ENCODE assay signal across 1 mouse cellular context in the genomic region with DNA sequence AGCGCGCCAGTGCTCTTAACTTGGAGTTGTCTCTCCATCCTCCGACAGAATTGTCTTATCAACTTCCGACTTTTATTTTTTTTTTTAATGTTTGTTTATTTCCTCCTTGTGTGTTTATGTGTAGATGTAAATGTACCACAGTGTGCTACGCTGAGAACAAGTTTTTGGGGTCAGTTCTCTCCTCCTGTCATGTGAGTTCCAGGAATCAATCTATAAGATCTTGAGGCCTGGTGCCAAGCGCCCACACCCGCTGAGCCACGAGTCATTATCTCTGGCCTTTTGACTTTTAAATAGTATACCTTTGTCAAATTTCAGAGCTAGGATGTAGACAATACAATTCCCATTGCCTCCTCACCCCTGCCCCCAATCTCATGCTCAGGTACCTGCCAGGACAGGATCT.
TF ChIP-seq lines count a peak whose summit lies in the region.

No protein-coding gene starts in this region.

TF ChIP-seq in MEL, 35 proteins besides CTCF, POLR2A, EP300 and RAD21 (continued from another document):
- TF ChIP-seq CHD1 (IDR thresholded peaks at IDR 0.05; ENCODE audit: low read depth, low read length): no peak
- no peak for TF ChIP-seq TBP (IDR thresholded peaks at IDR 0.05; ENCODE audit: low read depth, low read length)
- no peak for TF ChIP-seq JUND (IDR thresholded peaks at IDR 0.05; ENCODE audit: low read depth, low read length)
- peak; percentile 29; the same call in 1 of the 2 replicates for TF ChIP-seq USF1 (IDR thresholded peaks at IDR 0.05; ENCODE audit: low read depth, low read length)
- TF ChIP-seq CHD2 (IDR thresholded peaks at IDR 0.05; ENCODE audit: low read length): no peak
- TF ChIP-seq MYB (IDR thresholded peaks at IDR 0.05; ENCODE audit: low read depth, low read length): no peak
- TF ChIP-seq MAFK (IDR thresholded peaks at IDR 0.05; ENCODE audit: borderline replicate concordance, low read depth, low read length): no peak
- no peak for TF ChIP-seq TCF12 (IDR thresholded peaks at IDR 0.05; ENCODE audit: low read depth, low read length)
- no peak for TF ChIP-seq NRF1 (IDR thresholded peaks at IDR 0.05; ENCODE audit: insufficient read depth, low read depth, low read length, poor library complexity, severe bottlenecking)
- peak; percentile 81 for TF ChIP-seq BHLHE40 (IDR thresholded peaks at IDR 0.05; ENCODE audit: borderline replicate concordance, low read depth, low read length)
- no peak for TF ChIP-seq TAL1 (IDR thresholded peaks at IDR 0.05; ENCODE audit: low read length)
- no peak for TF ChIP-seq E2F4 (IDR thresholded peaks at IDR 0.05; ENCODE audit: borderline replicate concordance, low read depth, low read length)
- no peak for TF ChIP-seq ZKSCAN1 (IDR thresholded peaks at IDR 0.05; ENCODE audit: low read depth, low read length)
- no peak for TF ChIP-seq POLR2AphosphoS2 (IDR thresholded peaks at IDR 0.05; ENCODE audit: low read length)
- no peak for TF ChIP-seq UBTF (IDR thresholded peaks at IDR 0.05; ENCODE audit: borderline replicate concordance, insufficient read depth, low read depth, low read length)
- no peak for TF ChIP-seq HCFC1 (IDR thresholded peaks at IDR 0.05; ENCODE audit: low read depth, low read length)
- no peak for TF ChIP-seq NELFE (IDR thresholded peaks at IDR 0.05; ENCODE audit: low read depth, low read length)
- TF ChIP-seq ZMIZ1 (IDR thresholded peaks at IDR 0.05; ENCODE audit: low read depth, low read length): no peak
- no peak for TF ChIP-seq SMC3 (IDR thresholded peaks at IDR 0.05; ENCODE audit: low read depth, low read length)
- no peak for TF ChIP-seq ZC3H11A (IDR thresholded peaks at IDR 0.05; ENCODE audit: low read depth, low read length)
- no peak for TF ChIP-seq MYC (IDR thresholded peaks at IDR 0.05; ENCODE audit: low read depth, low read length)
- TF ChIP-seq ELF1 (IDR thresholded peaks at IDR 0.05; ENCODE audit: low read depth, low read length): no peak
TF ChIP-seq in MEL: peak in this region for 7.
